Mouse (Mus musculus): ENCODE data around the gene Lgmn. TPM values are rescaled to one million over a fixed set of nuclear protein-coding genes. Genes with fewer than 3 reads are reported as not detected.

The Lgmn gene
- polyA plus RNA-seq, 1 experiment from 2014 or later, result 65.5 TPM

GRCm38 (mm10) chr12:102460014-102460413, 20.4 kb upstream of the Lgmn start:
- no peak for ATAC-seq (replicated peaks; ENCODE audit: insufficient number of reproducible peaks, low FRiP score, low TSS enrichment, low read depth)
- no peaks in the 10 kb centered on the region for H3K27me3 ChIP-seq (ENCODE audit: control insufficient read depth, insufficient read depth, low read length)
- H3K4me2 ChIP-seq (ENCODE audit: low read depth, low read length), result no peak overlapping the region
- WGBS, result 71% methylated on average over 5 of the region's 5 CpGs
- no peaks in the 10 kb centered on the region for H3K36me3 ChIP-seq (replicated peaks; ENCODE audit: control insufficient read depth, insufficient read depth, low read depth, low read length)
- no peak overlapping the region for H3K9ac ChIP-seq (replicated peaks; ENCODE audit: low read length)
- no peaks in the 10 kb centered on the region for H3K4me1 ChIP-seq (ENCODE audit: control insufficient read depth, insufficient read depth, low read length)
- no peak overlapping the region for H3K4me3 ChIP-seq (ENCODE audit: low read depth, low read length)
- no peak for DNase-seq (ENCODE audit: low spot score)
- no peak overlapping the region for H3K27ac ChIP-seq (replicated peaks; ENCODE audit: low read depth, low read length)
- H3K9me3 ChIP-seq (replicated peaks; ENCODE audit: control insufficient read depth, low read length), result no peaks in the 10 kb centered on the region

GRCm38 (mm10) chr12:102456467-102457193, 17.0 kb upstream of the Lgmn start:
- H3K9me3 ChIP-seq (replicated peaks; ENCODE audit: control insufficient read depth, low read length), result no peaks in the 10 kb centered on the region
- H3K27ac ChIP-seq (replicated peaks; ENCODE audit: low read depth, low read length), result no peak overlapping the region
- 81% methylated on average over 7 of the region's 7 CpGs for WGBS
- no peak overlapping the region for H3K4me2 ChIP-seq (ENCODE audit: low read depth, low read length)
- ATAC-seq (replicated peaks; ENCODE audit: insufficient number of reproducible peaks, low FRiP score, low TSS enrichment, low read depth) (no peak), DNase-seq (ENCODE audit: low spot score) (no peak)
- H3K4me3 ChIP-seq (ENCODE audit: low read depth, low read length), result no peak overlapping the region
- H3K9ac ChIP-seq (replicated peaks; ENCODE audit: low read length), result no peak overlapping the region
- no peaks in the 10 kb centered on the region for H3K4me1 ChIP-seq (ENCODE audit: control insufficient read depth, insufficient read depth, low read length)
- no peaks in the 10 kb centered on the region for H3K27me3 ChIP-seq (ENCODE audit: control insufficient read depth, insufficient read depth, low read length)
- no peaks in the 10 kb centered on the region for H3K36me3 ChIP-seq (replicated peaks; ENCODE audit: control insufficient read depth, insufficient read depth, low read depth, low read length)

GRCm38 (mm10) chr12:102453581-102453980, 14.0 kb upstream of the Lgmn start:
- no peak overlapping the region for H3K27ac ChIP-seq (replicated peaks; ENCODE audit: low read depth, low read length)
- 70% methylated on average over 6 of the region's 6 CpGs for WGBS
- no peak overlapping the region for H3K9ac ChIP-seq (replicated peaks; ENCODE audit: low read length)
- ATAC-seq (replicated peaks; ENCODE audit: insufficient number of reproducible peaks, low FRiP score, low TSS enrichment, low read depth), result no peak
- H3K36me3 ChIP-seq (replicated peaks; ENCODE audit: control insufficient read depth, insufficient read depth, low read depth, low read length), result no peaks in the 10 kb centered on the region
- H3K4me1 ChIP-seq (ENCODE audit: control insufficient read depth, insufficient read depth, low read length), result no peaks in the 10 kb centered on the region
- no peaks in the 10 kb centered on the region for H3K27me3 ChIP-seq (ENCODE audit: control insufficient read depth, insufficient read depth, low read length)
- DNase-seq (ENCODE audit: low spot score), result no peak
- no peak overlapping the region for H3K4me2 ChIP-seq (ENCODE audit: low read depth, low read length)
- H3K4me3 ChIP-seq (ENCODE audit: low read depth, low read length), result no peak overlapping the region
- H3K9me3 ChIP-seq (replicated peaks; ENCODE audit: control insufficient read depth, low read length), result no peaks in the 10 kb centered on the region

GRCm38 (mm10) chr12:102451126-102451851, 11.7 kb upstream of the Lgmn start:
- no peaks in the 10 kb centered on the region for H3K36me3 ChIP-seq (replicated peaks; ENCODE audit: control insufficient read depth, insufficient read depth, low read depth, low read length)
- H3K9me3 ChIP-seq (replicated peaks; ENCODE audit: control insufficient read depth, low read length), result no peaks in the 10 kb centered on the region
- no peak for DNase-seq (ENCODE audit: low spot score)
- H3K4me1 ChIP-seq (ENCODE audit: control insufficient read depth, insufficient read depth, low read length), result no peaks in the 10 kb centered on the region
- no peak overlapping the region for H3K27ac ChIP-seq (replicated peaks; ENCODE audit: low read depth, low read length)
- H3K4me2 ChIP-seq (ENCODE audit: low read depth, low read length), result no peak overlapping the region
- H3K27me3 ChIP-seq (ENCODE audit: control insufficient read depth, insufficient read depth, low read length), result no peaks in the 10 kb centered on the region
- H3K9ac ChIP-seq (replicated peaks; ENCODE audit: low read length), result no peak overlapping the region
- no peak for ATAC-seq (replicated peaks; ENCODE audit: insufficient number of reproducible peaks, low FRiP score, low TSS enrichment, low read depth)
- no peak overlapping the region for H3K4me3 ChIP-seq (ENCODE audit: low read depth, low read length)
- 84% methylated on average over 8 of the region's 8 CpGs for WGBS

GRCm38 (mm10) chr12:102450437-102450836, 10.8 kb upstream of the Lgmn start:
- no peaks in the 10 kb centered on the region for H3K9me3 ChIP-seq (replicated peaks; ENCODE audit: control insufficient read depth, low read length)
- DNase-seq (ENCODE audit: low spot score), result no peak
- no peaks in the 10 kb centered on the region for H3K36me3 ChIP-seq (replicated peaks; ENCODE audit: control insufficient read depth, insufficient read depth, low read depth, low read length)
- no peak overlapping the region for H3K9ac ChIP-seq (replicated peaks; ENCODE audit: low read length)
- 67% methylated on average over 10 of the region's 10 CpGs for WGBS
- no peak overlapping the region for H3K4me3 ChIP-seq (ENCODE audit: low read depth, low read length)
- ATAC-seq (replicated peaks; ENCODE audit: insufficient number of reproducible peaks, low FRiP score, low TSS enrichment, low read depth), result no peak
- H3K4me1 ChIP-seq (ENCODE audit: control insufficient read depth, insufficient read depth, low read length), result no peaks in the 10 kb centered on the region
- no peaks in the 10 kb centered on the region for H3K27me3 ChIP-seq (ENCODE audit: control insufficient read depth, insufficient read depth, low read length)
- H3K27ac ChIP-seq (replicated peaks; ENCODE audit: low read depth, low read length), result no peak overlapping the region
- H3K4me2 ChIP-seq (ENCODE audit: low read depth, low read length), result no peak overlapping the region

- Histone ChIP-seq H3K4me3 (ENCODE audit: low read depth, low read length) (no peak overlapping the region), H3K27me3 (ENCODE audit: control insufficient read depth, insufficient read depth, low read length) (no peaks in the 10 kb centered on the region), H3K4me1 (ENCODE audit: control insufficient read depth, insufficient read depth, low read length) (no peaks in the 10 kb centered on the region), H3K9ac (replicated peaks; ENCODE audit: low read length) (no peak overlapping the region), H3K36me3 (replicated peaks; ENCODE audit: control insufficient read depth, insufficient read depth, low read depth, low read length) (no peaks in the 10 kb centered on the region), H3K4me2 (ENCODE audit: low read depth, low read length) (no peak overlapping the region), H3K9me3 (replicated peaks; ENCODE audit: control insufficient read depth, low read length) (no peaks in the 10 kb centered on the region), H3K27ac (replicated peaks; ENCODE audit: low read depth, low read length) (no peak overlapping the region)
- no peak for DNase-seq (ENCODE audit: low spot score)
- 58% methylated on average over 4 of the region's 4 CpGs for WGBS
- ATAC-seq (replicated peaks; ENCODE audit: insufficient number of reproducible peaks, low FRiP score, low TSS enrichment, low read depth), result no peak
Observed at GRCm38 (mm10) chr12:102445436-102445835, 5.8 kb upstream of the Lgmn start.

- WGBS, result 83% methylated on average over 5 of the region's 5 CpGs
- H3K9me3 ChIP-seq (replicated peaks; ENCODE audit: control insufficient read depth, low read length), result no peaks in the 10 kb centered on the region
- H3K36me3 ChIP-seq (replicated peaks; ENCODE audit: control insufficient read depth, insufficient read depth, low read depth, low read length), result no peaks in the 10 kb centered on the region
Observed at GRCm38 (mm10) chr12:102443676-102444075, 4.1 kb upstream of the Lgmn start.

GRCm38 (mm10) chr12:102442639-102443038, 3.0 kb upstream of the Lgmn start:
- 85% methylated on average over 15 of the region's 15 CpGs for WGBS
- no peak for ATAC-seq (replicated peaks; ENCODE audit: insufficient number of reproducible peaks, low FRiP score, low TSS enrichment, low read depth)
- Histone ChIP-seq H3K9ac (replicated peaks; ENCODE audit: low read length) (no peak overlapping the region), H3K4me1 (ENCODE audit: control insufficient read depth, insufficient read depth, low read length) (peaks cover 3% of the 10 kb centered on the region; the same call in 1 of the 2 replicates), H3K9me3 (replicated peaks; ENCODE audit: control insufficient read depth, low read length) (no peaks in the 10 kb centered on the region), H3K36me3 (replicated peaks; ENCODE audit: control insufficient read depth, insufficient read depth, low read depth, low read length) (no peaks in the 10 kb centered on the region), H3K27ac (replicated peaks; ENCODE audit: low read depth, low read length) (no peak overlapping the region), H3K4me3 (ENCODE audit: low read depth, low read length) (no peak overlapping the region), H3K27me3 (ENCODE audit: control insufficient read depth, insufficient read depth, low read length) (no peaks in the 10 kb centered on the region), H3K4me2 (ENCODE audit: low read depth, low read length) (no peak overlapping the region)
- no peak for DNase-seq (ENCODE audit: low spot score)

More at GRCm38 (mm10) chr12:102443676-102444075, 4.1 kb upstream of the Lgmn start:
- Histone ChIP-seq H3K4me3 (ENCODE audit: low read depth, low read length) (no peak overlapping the region), H3K9ac (replicated peaks; ENCODE audit: low read length) (no peak overlapping the region), H3K27me3 (ENCODE audit: control insufficient read depth, insufficient read depth, low read length) (no peaks in the 10 kb centered on the region), H3K4me1 (ENCODE audit: control insufficient read depth, insufficient read depth, low read length) (no peaks in the 10 kb centered on the region), H3K4me2 (ENCODE audit: low read depth, low read length) (no peak overlapping the region), H3K27ac (replicated peaks; ENCODE audit: low read depth, low read length) (no peak overlapping the region)
- DNase-seq (ENCODE audit: low spot score) (no peak), ATAC-seq (replicated peaks; ENCODE audit: insufficient number of reproducible peaks, low FRiP score, low TSS enrichment, low read depth) (no peak)
